Mouse (Mus musculus): ENCODE results near the gene Arhgap44.

GRCm38 (mm10) chr11:65004836-65005235 is 157.9 kb downstream of the Arhgap44 start:
- TF ChIP-seq CTCF (IDR thresholded peaks at IDR 0.05; ENCODE audit: control insufficient read depth, insufficient read depth, low read length) (no peak), POLR2A (IDR thresholded peaks at IDR 0.05; ENCODE audit: borderline replicate concordance, control insufficient read depth, low read depth, low read length) (no peak)

Data from bone marrow, adult 2 months (tissue).